Mouse (Mus musculus): ENCODE measurements at regions not wholly inside any gene's neighbourhood (a gene's known extent, or its start where the extent isn't known, plus 50 kb on each side); places are given as distances from the start of the nearest gene placed in this dataset.

- Histone ChIP-seq H3K27ac (ENCODE audit: low read length) (no peak overlapping the region), H3K4me1 (ENCODE audit: control insufficient read depth, insufficient read depth, low read length) (no peaks in the 10 kb centered on the region), H3K9me3 (replicated peaks; ENCODE audit: control insufficient read depth, low read length) (no peaks in the 10 kb centered on the region), H3K9ac (ENCODE audit: low read length) (no peak overlapping the region), H3K27me3 (ENCODE audit: control insufficient read depth, insufficient read depth, low read length) (no peaks in the 10 kb centered on the region), H3K4me2 (ENCODE audit: low read depth, low read length) (no peak overlapping the region), H3K36me3 (ENCODE audit: control insufficient read depth, insufficient read depth) (no peaks in the 10 kb centered on the region), H3K4me3 (ENCODE audit: low read length) (no peak overlapping the region)
- no peak for ATAC-seq (replicated peaks; ENCODE audit: extremely low read depth, insufficient read depth, low FRiP score)
- WGBS = 69% methylated on average over 2 of the region's 2 CpGs
These were observed 527.7 kb downstream of the Otol1 start for GRCm38 (mm10) chr3:70535084-70535483.

- Histone ChIP-seq H3K4me2 (ENCODE audit: low read depth, low read length) (no peak overlapping the region), H3K4me1 (ENCODE audit: control insufficient read depth, insufficient read depth, low read length) (no peaks in the 10 kb centered on the region), H3K9ac (ENCODE audit: low read length) (no peak overlapping the region), H3K27ac (ENCODE audit: low read length) (no peak overlapping the region), H3K36me3 (ENCODE audit: control insufficient read depth, insufficient read depth) (no peaks in the 10 kb centered on the region), H3K9me3 (replicated peaks; ENCODE audit: control insufficient read depth, low read length) (no peaks in the 10 kb centered on the region), H3K4me3 (ENCODE audit: low read length) (no peak overlapping the region), H3K27me3 (ENCODE audit: control insufficient read depth, insufficient read depth, low read length) (no peaks in the 10 kb centered on the region)
- ATAC-seq (replicated peaks; ENCODE audit: extremely low read depth, insufficient read depth, low FRiP score) = no peak
- WGBS = 41% methylated on average over 1 of the region's 1 CpGs
These were observed 536.5 kb downstream of the Otol1 start for GRCm38 (mm10) chr3:70543911-70544310.

- Histone ChIP-seq H3K9ac (ENCODE audit: low read length) (no peak overlapping the region), H3K4me2 (ENCODE audit: low read depth, low read length) (no peak overlapping the region), H3K27ac (ENCODE audit: low read length) (no peak overlapping the region), H3K9me3 (replicated peaks; ENCODE audit: control insufficient read depth, low read length) (no peaks in the 10 kb centered on the region), H3K36me3 (ENCODE audit: control insufficient read depth, insufficient read depth) (no peaks in the 10 kb centered on the region), H3K27me3 (ENCODE audit: control insufficient read depth, insufficient read depth, low read length) (no peaks in the 10 kb centered on the region), H3K4me1 (ENCODE audit: control insufficient read depth, insufficient read depth, low read length) (no peaks in the 10 kb centered on the region), H3K4me3 (ENCODE audit: low read length) (no peak overlapping the region)
- ATAC-seq (replicated peaks; ENCODE audit: extremely low read depth, insufficient read depth, low FRiP score) = no peak
- WGBS = 67% methylated on average over 4 of the region's 4 CpGs
These were observed 550.4 kb downstream of the Otol1 start for GRCm38 (mm10) chr3:70557821-70558220.

GRCm38 (mm10) chr3:70566140-70566857 is 558.9 kb downstream of the Otol1 start:
- H3K4me3 ChIP-seq (ENCODE audit: low read length) = no peak overlapping the region
- WGBS = 76% methylated on average over 3 of the region's 3 CpGs
- no peak overlapping the region for H3K27ac ChIP-seq (ENCODE audit: low read length)
- no peaks in the 10 kb centered on the region for H3K36me3 ChIP-seq (ENCODE audit: control insufficient read depth, insufficient read depth)
- no peak overlapping the region for H3K4me2 ChIP-seq (ENCODE audit: low read depth, low read length)
- ATAC-seq (replicated peaks; ENCODE audit: extremely low read depth, insufficient read depth, low FRiP score) = no peak
- no peak overlapping the region for H3K9ac ChIP-seq (ENCODE audit: low read length)
- H3K4me1 ChIP-seq (ENCODE audit: control insufficient read depth, insufficient read depth, low read length) = no peaks in the 10 kb centered on the region
- H3K9me3 ChIP-seq (replicated peaks; ENCODE audit: control insufficient read depth, low read length) = no peaks in the 10 kb centered on the region
- H3K27me3 ChIP-seq (ENCODE audit: control insufficient read depth, insufficient read depth, low read length) = no peaks in the 10 kb centered on the region

GRCm38 (mm10) chr3:70594785-70595184 is 587.4 kb downstream of the Otol1 start:
- H3K36me3 ChIP-seq (ENCODE audit: control insufficient read depth, insufficient read depth) = no peaks in the 10 kb centered on the region
- H3K4me1 ChIP-seq (ENCODE audit: control insufficient read depth, insufficient read depth, low read length) = no peaks in the 10 kb centered on the region
- H3K27ac ChIP-seq (ENCODE audit: low read length) = no peak overlapping the region
- no peaks in the 10 kb centered on the region for H3K9me3 ChIP-seq (replicated peaks; ENCODE audit: control insufficient read depth, low read length)
- ATAC-seq (replicated peaks; ENCODE audit: extremely low read depth, insufficient read depth, low FRiP score) = no peak
- 56% methylated on average over 4 of the region's 4 CpGs for WGBS
- no peak overlapping the region for H3K9ac ChIP-seq (ENCODE audit: low read length)
- H3K4me2 ChIP-seq (ENCODE audit: low read depth, low read length) = no peak overlapping the region
- H3K4me3 ChIP-seq (ENCODE audit: low read length) = no peak overlapping the region
- H3K27me3 ChIP-seq (ENCODE audit: control insufficient read depth, insufficient read depth, low read length) = no peaks in the 10 kb centered on the region

All from heart, embryonic 16.5 days (tissue).